Mouse (Mus musculus) layer of hippocampus, postnatal 36 days (tissue): ENCODE measurements at regions not wholly inside any gene's neighbourhood (a gene's known extent, or its start where the extent isn't known, plus 50 kb on each side); places are given as distances from the start of the nearest gene placed in this dataset.

Source experiments
- DNase-seq, 2 experiments: peaks; one replicate each; pipeline ENCODE4 v3.0.0; 2022

GRCm38 (mm10) chr17:10078536-10079319 lies 240.9 kb downstream of the Qk start:
- DNase-seq, result no peak

- no peak for DNase-seq
Measured at GRCm38 (mm10) chr17:10073301-10073700, 246.4 kb downstream of the Qk start.

- no peak for DNase-seq
Measured at GRCm38 (mm10) chr17:10069251-10069650, 250.4 kb downstream of the Qk start.

GRCm38 (mm10) chr17:10065131-10065530 lies 254.5 kb downstream of the Qk start:
- DNase-seq, result no peak

GRCm38 (mm10) chr17:10062546-10063100 lies 257.0 kb downstream of the Qk start:
- DNase-seq, result no peak

GRCm38 (mm10) chr17:10057736-10058135 lies 261.9 kb downstream of the Qk start:
- no peak for DNase-seq

- peak in 1 of 2 experiments; percentile 27 for DNase-seq
Measured at GRCm38 (mm10) chr17:10056096-10056495, 263.6 kb downstream of the Qk start.

GRCm38 (mm10) chr17:10054375-10054774 lies 265.3 kb downstream of the Qk start:
- no peak for DNase-seq

- DNase-seq, result no peak
Measured at GRCm38 (mm10) chr17:10044336-10044735, 275.3 kb downstream of the Qk start.

- no peak for DNase-seq
Measured at GRCm38 (mm10) chr17:10042042-10042652, 277.5 kb downstream of the Qk start.

GRCm38 (mm10) chr17:10040951-10041359 lies 278.7 kb downstream of the Qk start:
- no peak for DNase-seq

GRCm38 (mm10) chr17:10040375-10040774 lies 279.3 kb downstream of the Qk start:
- no peak for DNase-seq

- DNase-seq, result no peak
Measured at GRCm38 (mm10) chr17:10037799-10038445, 281.7 kb downstream of the Qk start.

GRCm38 (mm10) chr17:10033510-10033909 lies 286.1 kb downstream of the Qk start:
- DNase-seq, result no peak

GRCm38 (mm10) chr17:10031033-10031432 lies 288.6 kb downstream of the Qk start:
- no peak for DNase-seq

GRCm38 (mm10) chr17:10026770-10027169 lies 292.9 kb downstream of the Qk start:
- no peak for DNase-seq

- no peak for DNase-seq
Measured at GRCm38 (mm10) chr17:10025212-10025611, 294.4 kb downstream of the Qk start.

- no peak for DNase-seq
Measured at GRCm38 (mm10) chr17:10024323-10024722, 295.3 kb downstream of the Qk start.

- DNase-seq, result no peak
Measured at GRCm38 (mm10) chr17:10012161-10012560, 307.5 kb downstream of the Qk start.

- no peak for DNase-seq
Measured at GRCm38 (mm10) chr17:10011728-10012127, 307.9 kb downstream of the Qk start.

- no peak for DNase-seq
Measured at GRCm38 (mm10) chr17:10001071-10001591, 318.5 kb downstream of the Qk start.

- no peak for DNase-seq
Measured at GRCm38 (mm10) chr17:9995321-9995720, 324.3 kb downstream of the Qk start.

GRCm38 (mm10) chr17:9990744-9991143 lies 321.2 kb upstream of the Pabpc6 start:
- no peak for DNase-seq
